Mouse (Mus musculus): ENCODE measurements around the gene Slc23a2. TPM values are rescaled to one million over a fixed set of nuclear protein-coding genes. Genes with fewer than 3 reads are reported as not detected.
A peak's percentile ranks its signal among the peaks of the same experiment; 100 is the strongest.

Gene Slc23a2
- polyA plus RNA-seq, 1 experiment from 2014 or later, result 8.9 TPM

DNA sequence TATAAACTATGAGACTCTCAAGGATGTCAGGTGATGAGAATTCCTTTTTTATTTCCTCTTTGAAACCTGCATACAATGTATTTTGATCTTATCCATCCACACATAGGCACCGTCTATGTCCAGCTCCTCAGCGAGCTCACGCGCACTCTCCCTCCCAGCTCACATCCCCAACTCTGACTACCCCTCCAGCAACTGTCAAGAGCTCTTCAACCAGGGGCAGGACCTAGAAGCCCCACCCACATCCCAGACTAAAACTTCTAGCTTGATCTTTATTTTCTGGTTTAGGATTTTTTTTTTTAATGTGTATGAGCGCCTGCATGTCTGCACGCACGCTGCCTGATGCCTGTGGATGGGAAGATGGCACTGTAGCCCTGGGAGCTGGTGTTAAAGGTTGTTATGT lies 14.9 kb downstream of the Slc23a2 start:
- Histone ChIP-seq H3K27me3 (replicated peaks; ENCODE audit: low read depth, poor library complexity, severe bottlenecking) (no peaks in the 10 kb centered on the region), H3K4me1 (peaks cover 23% of the 10 kb centered on the region), H3K9me3 (no peaks in the 10 kb centered on the region), H3K4me3 (no peak overlapping the region), H3K36me3 (replicated peaks) (no peaks in the 10 kb centered on the region), H3K27ac (replicated peaks) (no peak overlapping the region)
- DNase-seq (ENCODE audit: low spot score), result no peak
- 93% methylated on average over 7 of the region's 7 CpGs for WGBS

DNA sequence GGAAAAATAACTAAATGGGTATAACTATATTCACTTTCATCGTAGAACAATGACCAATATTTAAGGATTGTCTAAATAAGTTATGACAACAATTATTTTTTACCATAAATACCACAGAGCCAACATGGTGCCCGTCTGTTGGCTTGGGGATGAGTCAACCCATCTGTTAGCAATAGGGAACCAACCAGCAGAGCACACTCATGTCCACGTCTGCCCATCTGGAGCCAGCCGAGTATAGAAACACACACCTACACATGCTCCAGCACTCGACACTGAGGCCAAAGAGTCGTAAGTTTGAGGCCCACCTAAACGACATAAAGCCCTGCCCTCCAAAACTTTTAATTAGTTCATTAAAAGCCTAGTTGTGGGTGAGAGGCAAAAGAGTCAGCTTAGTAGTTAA lies 15.7 kb downstream of the Slc23a2 start:
- WGBS, result 87% methylated on average over 7 of the region's 7 CpGs
- H3K4me1 ChIP-seq, result peaks cover 22% of the 10 kb centered on the region
- no peak overlapping the region for H3K4me3 ChIP-seq
- H3K36me3 ChIP-seq (replicated peaks), result no peaks in the 10 kb centered on the region
- H3K27me3 ChIP-seq (replicated peaks; ENCODE audit: low read depth, poor library complexity, severe bottlenecking), result no peaks in the 10 kb centered on the region
- DNase-seq (ENCODE audit: low spot score), result no peak
- H3K27ac ChIP-seq (replicated peaks), result no peak overlapping the region
- no peaks in the 10 kb centered on the region for H3K9me3 ChIP-seq

DNA sequence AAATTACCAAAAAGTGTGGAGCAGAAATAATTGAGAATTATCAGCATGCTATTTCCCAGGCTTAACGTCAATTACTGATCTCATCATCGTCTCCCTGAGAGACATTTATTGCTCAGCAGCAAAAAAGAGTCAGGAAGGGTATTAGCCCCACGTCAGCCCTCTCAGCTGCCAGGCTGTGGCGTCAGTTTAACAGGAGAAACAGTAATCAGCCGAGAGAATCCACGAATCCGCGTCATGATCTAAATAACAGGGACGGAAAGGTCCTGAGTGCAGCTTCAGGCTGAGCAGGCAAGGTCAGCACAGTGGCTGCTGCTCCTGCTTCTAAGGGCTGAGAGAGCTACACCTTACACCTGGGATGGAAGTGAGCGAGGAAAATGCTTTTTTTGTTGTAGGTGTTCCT lies 17.0 kb downstream of the Slc23a2 start:
- H3K4me3 ChIP-seq, result no peak overlapping the region

DNA sequence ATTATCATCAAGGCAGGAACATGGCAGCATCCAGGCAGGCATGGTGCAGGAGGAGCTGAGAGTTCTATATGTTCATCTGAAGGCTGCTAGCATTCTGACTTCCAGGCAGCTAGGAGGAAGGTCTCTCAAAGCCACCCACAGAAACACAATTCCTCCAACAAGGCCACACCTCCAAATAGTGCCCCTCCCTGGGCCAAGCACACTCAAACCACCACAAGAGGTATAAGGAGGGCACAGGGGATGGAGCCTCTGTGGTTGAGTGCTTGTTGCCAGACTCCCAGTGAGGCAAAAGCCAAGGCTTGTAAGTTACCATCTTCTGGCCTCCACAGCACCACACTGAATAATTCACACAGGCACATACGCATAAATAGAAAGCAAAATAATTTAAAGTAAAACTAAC lies 18.6 kb downstream of the Slc23a2 start:
- Histone ChIP-seq H3K9me3 (no peaks in the 10 kb centered on the region), H3K4me1 (peaks cover 6% of the 10 kb centered on the region), H3K27me3 (replicated peaks; ENCODE audit: low read depth, poor library complexity, severe bottlenecking) (no peaks in the 10 kb centered on the region), H3K27ac (replicated peaks) (no peak overlapping the region), H3K36me3 (replicated peaks) (no peaks in the 10 kb centered on the region), H3K4me3 (no peak overlapping the region)
- 96% methylated on average over 1 of the region's 1 CpGs for WGBS
- no peak for DNase-seq (ENCODE audit: low spot score)

More for the DNA sequence above, 17.0 kb downstream of the Slc23a2 start:
- Histone ChIP-seq H3K9me3 (no peaks in the 10 kb centered on the region), H3K27me3 (replicated peaks; ENCODE audit: low read depth, poor library complexity, severe bottlenecking) (no peaks in the 10 kb centered on the region), H3K36me3 (replicated peaks) (no peaks in the 10 kb centered on the region), H3K27ac (replicated peaks) (no peak overlapping the region), H3K4me1 (peaks cover 11% of the 10 kb centered on the region)
- no peak for DNase-seq (ENCODE audit: low spot score)
- 59% methylated on average over 10 of the region's 10 CpGs for WGBS

- no peaks in the 10 kb centered on the region for H3K9me3 ChIP-seq
- H3K4me1 ChIP-seq, result no peaks in the 10 kb centered on the region
- no peak overlapping the region for H3K27ac ChIP-seq (replicated peaks)
- H3K27me3 ChIP-seq (replicated peaks; ENCODE audit: low read depth, poor library complexity, severe bottlenecking), result no peaks in the 10 kb centered on the region
- no peak for DNase-seq (ENCODE audit: low spot score)
- no peak overlapping the region for H3K4me3 ChIP-seq
- no peaks in the 10 kb centered on the region for H3K36me3 ChIP-seq (replicated peaks)
- WGBS, result 82% methylated on average over 4 of the region's 4 CpGs
Measured at GRCm38 (mm10) chr2:132123063-132123462, 21.8 kb downstream of the Slc23a2 start.

GRCm38 (mm10) chr2:132121050-132121449 lies 23.9 kb downstream of the Slc23a2 start:
- no peaks in the 10 kb centered on the region for H3K27me3 ChIP-seq (replicated peaks; ENCODE audit: low read depth, poor library complexity, severe bottlenecking)
- H3K36me3 ChIP-seq (replicated peaks), result no peaks in the 10 kb centered on the region
- no peak overlapping the region for H3K4me3 ChIP-seq
- DNase-seq (ENCODE audit: low spot score), result no peak
- H3K4me1 ChIP-seq, result no peaks in the 10 kb centered on the region
- WGBS, result 89% methylated on average over 3 of the region's 3 CpGs
- H3K27ac ChIP-seq (replicated peaks), result no peak overlapping the region
- H3K9me3 ChIP-seq, result no peaks in the 10 kb centered on the region

DNA sequence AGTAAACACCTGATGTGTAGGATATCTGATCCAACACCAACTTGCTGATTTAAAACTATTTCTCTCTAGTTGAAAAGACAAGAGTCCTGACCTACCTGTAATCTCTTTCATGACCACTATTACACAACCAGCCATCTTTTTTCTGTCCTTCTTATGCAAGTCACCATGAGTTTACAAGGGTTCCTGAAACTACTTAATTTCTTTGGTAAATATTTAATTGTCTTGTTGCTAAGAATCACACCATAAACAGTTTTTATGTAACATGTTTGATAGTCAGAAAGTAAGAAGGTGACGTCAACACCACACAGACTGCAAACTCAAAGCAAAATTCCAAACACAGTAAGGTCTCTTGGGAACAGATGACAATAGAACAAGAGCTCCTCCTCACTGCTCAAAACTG lies 26.3 kb downstream of the Slc23a2 start:
- no peak overlapping the region for H3K4me3 ChIP-seq
- H3K36me3 ChIP-seq (replicated peaks), result no peaks in the 10 kb centered on the region
- no peaks in the 10 kb centered on the region for H3K27me3 ChIP-seq (replicated peaks; ENCODE audit: low read depth, poor library complexity, severe bottlenecking)
- WGBS, result 87% methylated on average over 1 of the region's 1 CpGs
- H3K4me1 ChIP-seq, result no peaks in the 10 kb centered on the region; the same call in 1 of the 2 replicates
- no peak overlapping the region for H3K27ac ChIP-seq (replicated peaks)
- no peaks in the 10 kb centered on the region for H3K9me3 ChIP-seq
- no peak for DNase-seq (ENCODE audit: low spot score)

GRCm38 (mm10) chr2:132115936-132116335 lies 29.0 kb downstream of the Slc23a2 start:
- H3K36me3 ChIP-seq (replicated peaks), result no peaks in the 10 kb centered on the region
- H3K27ac ChIP-seq (replicated peaks), result no peak overlapping the region
- no peak overlapping the region for H3K4me3 ChIP-seq
- no peak for DNase-seq (ENCODE audit: low spot score)
- no peaks in the 10 kb centered on the region for H3K27me3 ChIP-seq (replicated peaks; ENCODE audit: low read depth, poor library complexity, severe bottlenecking)
- 92% methylated on average over 5 of the region's 5 CpGs for WGBS
- no peaks in the 10 kb centered on the region for H3K9me3 ChIP-seq
- peaks cover 3% of the 10 kb centered on the region for H3K4me1 ChIP-seq

DNA sequence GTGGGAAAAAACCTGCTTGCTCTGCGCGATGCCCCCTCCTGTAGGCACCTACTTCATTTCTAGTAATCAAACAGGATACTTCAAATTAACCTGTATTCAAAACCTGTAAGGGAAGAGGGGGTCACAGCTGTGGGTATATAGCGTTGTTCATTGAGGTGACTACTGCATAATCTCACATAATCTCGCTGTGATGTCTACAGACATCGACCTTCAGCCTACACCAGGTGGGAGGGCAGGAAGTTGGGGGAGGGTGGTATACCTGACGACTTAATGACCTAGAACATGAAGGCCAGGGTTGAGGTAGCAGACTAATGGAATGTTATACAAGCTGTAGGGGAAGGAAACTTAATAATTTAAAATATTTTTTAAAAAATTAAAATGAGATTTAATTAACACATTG lies 29.6 kb downstream of the Slc23a2 start:
- H3K4me3 ChIP-seq, result no peak overlapping the region
- H3K27me3 ChIP-seq (replicated peaks; ENCODE audit: low read depth, poor library complexity, severe bottlenecking), result no peaks in the 10 kb centered on the region
- WGBS, result 75% methylated on average over 6 of the region's 6 CpGs
- DNase-seq (ENCODE audit: low spot score), result no peak
- no peaks in the 10 kb centered on the region for H3K36me3 ChIP-seq (replicated peaks)
- peaks cover 3% of the 10 kb centered on the region for H3K4me1 ChIP-seq
- no peaks in the 10 kb centered on the region for H3K9me3 ChIP-seq
- H3K27ac ChIP-seq (replicated peaks), result no peak overlapping the region

DNA sequence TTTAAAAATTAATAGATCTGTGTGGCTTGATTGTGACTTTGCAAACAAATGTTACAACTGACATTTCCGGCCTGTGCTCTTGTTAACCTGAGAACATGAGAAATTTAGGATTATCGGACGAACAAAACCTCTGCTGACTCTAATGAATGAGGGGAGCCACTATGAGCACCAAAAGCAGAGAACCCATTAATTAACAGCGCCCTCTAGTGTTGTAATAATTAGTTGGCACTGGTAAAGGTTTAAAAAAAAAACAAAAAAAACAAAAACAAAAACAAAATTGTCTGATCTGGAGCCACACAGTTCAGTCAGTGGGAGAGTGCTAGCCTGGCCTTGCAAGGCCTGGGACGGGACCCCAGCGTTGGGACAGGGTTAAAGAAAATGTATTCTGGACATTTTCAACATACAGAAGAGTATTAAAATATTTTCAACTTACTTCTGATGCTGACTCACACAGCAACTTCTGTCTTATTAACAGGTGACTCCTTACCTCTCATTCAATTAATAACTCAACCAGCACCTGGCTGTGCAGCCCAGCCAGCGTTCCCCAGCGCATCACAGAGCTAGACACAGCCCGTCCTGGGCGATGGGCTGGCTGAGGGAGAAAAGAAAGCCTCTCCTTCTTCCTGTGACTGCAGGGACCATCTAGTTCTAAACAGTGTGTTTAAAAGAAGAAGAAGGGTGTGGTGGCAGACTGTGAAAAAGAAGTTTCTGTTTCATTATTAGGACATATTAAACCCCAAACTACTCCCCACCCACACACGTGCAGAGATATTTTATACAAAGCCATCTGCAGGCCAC lies 30.7 kb downstream of the Slc23a2 start:
- WGBS, result 61% methylated on average over 11 of the region's 11 CpGs
- Histone ChIP-seq H3K36me3 (replicated peaks) (no peaks in the 10 kb centered on the region), H3K4me1 (peaks cover 3% of the 10 kb centered on the region), H3K27ac (replicated peaks) (no peak overlapping the region), H3K4me3 (no peak overlapping the region), H3K9me3 (no peaks in the 10 kb centered on the region), H3K27me3 (replicated peaks; ENCODE audit: low read depth, poor library complexity, severe bottlenecking) (no peaks in the 10 kb centered on the region)
- DNase-seq (ENCODE audit: low spot score), result no peak

- no peak for DNase-seq (ENCODE audit: low spot score)
- WGBS, result 83% methylated on average over 4 of the region's 4 CpGs
Measured at GRCm38 (mm10) chr2:132112319-132112718, 32.6 kb downstream of the Slc23a2 start.

GRCm38 (mm10) chr2:132111905-132112304 lies 33.0 kb downstream of the Slc23a2 start:
- H3K4me3 ChIP-seq, result no peak overlapping the region
- H3K9me3 ChIP-seq, result no peaks in the 10 kb centered on the region
- H3K27ac ChIP-seq (replicated peaks), result no peak overlapping the region
- WGBS, result 60% methylated on average over 2 of the region's 2 CpGs
- no peaks in the 10 kb centered on the region for H3K36me3 ChIP-seq (replicated peaks)
- no peaks in the 10 kb centered on the region for H3K27me3 ChIP-seq (replicated peaks; ENCODE audit: low read depth, poor library complexity, severe bottlenecking)
- no peak for DNase-seq (ENCODE audit: low spot score)
- H3K4me1 ChIP-seq, result peaks cover 10% of the 10 kb centered on the region

More at GRCm38 (mm10) chr2:132112319-132112718, 32.6 kb downstream of the Slc23a2 start:
- no peak overlapping the region for H3K4me3 ChIP-seq
- H3K36me3 ChIP-seq (replicated peaks), result no peaks in the 10 kb centered on the region
- peaks cover 6% of the 10 kb centered on the region for H3K4me1 ChIP-seq
- no peaks in the 10 kb centered on the region for H3K9me3 ChIP-seq
- no peak overlapping the region for H3K27ac ChIP-seq (replicated peaks)
- no peaks in the 10 kb centered on the region for H3K27me3 ChIP-seq (replicated peaks; ENCODE audit: low read depth, poor library complexity, severe bottlenecking)

- 58% methylated on average over 9 of the region's 9 CpGs for whole genome bisulfite sequencing
- peaks cover 17% of the 10 kb centered on the region for H3K4me1 ChIP-seq
- DNase-seq (ENCODE audit: low spot score), result peak; percentile 47
- no peak overlapping the region for H3K4me3 ChIP-seq
- no peak overlapping the region for H3K27ac ChIP-seq (replicated peaks)
- no peaks in the 10 kb centered on the region for H3K9me3 ChIP-seq
- no peaks in the 10 kb centered on the region for H3K36me3 ChIP-seq (replicated peaks)
- H3K27me3 ChIP-seq (replicated peaks; ENCODE audit: low read depth, poor library complexity, severe bottlenecking), result no peaks in the 10 kb centered on the region
Measured at GRCm38 (mm10) chr2:132111266-132111665, 33.6 kb downstream of the Slc23a2 start.

All from embryonic facial prominence, embryonic 10.5 days (tissue).